Mouse (Mus musculus) lung, embryonic 15.5 days (tissue): Measurements from ENCODE around the gene Tmco5b. TPM values are rescaled to one million over a fixed set of nuclear protein-coding genes. Genes with fewer than 3 reads are reported as not detected.
A peak's percentile ranks its signal among the peaks of the same experiment; 100 is the strongest.

Experiments
- ATAC-seq: fragments of 200-750 bp; cut with Nextera tagmentation; 2 replicates; pipeline ENCODE4 v1.8.0; 2017; ENCODE audit warnings: moderate number of reproducible peaks, borderline replicate concordance; ENCODE audit not compliant: low FRiP score, low TSS enrichment; ENCODE audit errors: extremely low read depth
- H3K27ac ChIP-seq: fragments of 300-500 bp; sonication (generic); 2 replicates; pipeline ENCODE4 v1.5.1; 2015; ENCODE audit warnings: moderate library complexity, mild to moderate bottlenecking, inconsistent platforms
- H3K27me3 ChIP-seq: fragments of 300-500 bp; sonication (generic); 2 replicates; pipeline ENCODE4 v1.6.1; 2015; ENCODE audit warnings: inconsistent platforms
- H3K36me3 ChIP-seq: fragments of 300-500 bp; sonication (generic); 2 replicates; pipeline ENCODE4 v1.6.1; 2015; ENCODE audit warnings: inconsistent platforms
- H3K4me1 ChIP-seq: fragments of 300-500 bp; sonication (generic); 2 replicates; pipeline ENCODE4 v1.6.1; 2015; ENCODE audit warnings: inconsistent platforms
- H3K4me2 ChIP-seq: fragments of 300-500 bp; sonication (generic); 2 replicates; pipeline ENCODE4 v1.6.1; 2015; ENCODE audit warnings: inconsistent platforms, mild to moderate bottlenecking, moderate library complexity
- H3K4me3 ChIP-seq: fragments of 300-500 bp; sonication (generic); 2 replicates; pipeline ENCODE4 v1.5.1; 2015; ENCODE audit warnings: mild to moderate bottlenecking, inconsistent platforms
- H3K9ac ChIP-seq: fragments of 300-500 bp; sonication (generic); 2 replicates; pipeline ENCODE4 v1.6.1; 2015; ENCODE audit warnings: inconsistent platforms
- H3K9me3 ChIP-seq: fragments of 300-500 bp; sonication (generic); 2 replicates; pipeline ENCODE4 v1.6.1; 2016; ENCODE audit warnings: inconsistent platforms
- WGBS: fragments of 180-500 bp; shearing (Covaris S2); methylation state at CpG from one replicate; pipeline ENCODE4 v1.1.7; 2015; 5-methylcytosine and 5-hydroxymethylcytosine counted together
- polyA plus RNA-seq: library from polyadenylated mRNA; unstranded; fragments of >200 nt; fragmentation: Nextera tagmentation; extraction: Ambion mirVana; gene quantifications from 2 replicates; pipeline ENCODE4 v1.2.1, GENCODE M21; 2015

Gene Tmco5b
- not detected in 2 replicates for polyA plus RNA-seq

DNA sequence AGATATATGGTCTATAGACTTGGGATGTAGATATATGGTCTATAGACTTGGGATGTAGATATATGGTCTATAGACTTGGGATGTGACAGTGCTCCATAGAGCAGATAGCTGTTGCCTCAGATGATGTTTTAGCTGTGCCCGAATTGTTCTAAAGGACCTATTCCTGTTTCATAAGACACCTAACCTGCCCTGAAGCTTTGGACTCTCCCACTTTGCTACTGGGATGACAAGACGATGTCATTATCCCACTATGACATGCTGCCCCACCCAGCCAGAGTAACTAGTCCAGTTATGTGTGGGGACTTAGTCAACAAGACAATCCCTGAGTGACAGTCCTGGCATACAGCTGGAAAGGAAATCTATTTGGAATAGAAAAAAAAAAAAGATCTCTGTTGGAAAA, at the start of gene Tmco5b:
Gene Tmco5b (plus strand): TSS at position 301 of the 400 bp plus-strand sequence.
- H3K27ac ChIP-seq, result no peak within 1 kb of the TSS
- H3K27me3 ChIP-seq, result no peaks in the 10 kb centered on the region
- H3K4me1 ChIP-seq, result no peaks in the 10 kb centered on the region
- H3K9me3 ChIP-seq, result no peaks in the 10 kb centered on the region
- H3K4me2 ChIP-seq, result no peak within 1 kb of the TSS
- H3K9ac ChIP-seq, result no peak within 1 kb of the TSS
- 81% methylated on average over 2 of the region's 2 CpGs for WGBS
- no peak for ATAC-seq
- no peaks in the 10 kb centered on the region for H3K36me3 ChIP-seq
- no peak within 1 kb of the TSS for H3K4me3 ChIP-seq

DNA sequence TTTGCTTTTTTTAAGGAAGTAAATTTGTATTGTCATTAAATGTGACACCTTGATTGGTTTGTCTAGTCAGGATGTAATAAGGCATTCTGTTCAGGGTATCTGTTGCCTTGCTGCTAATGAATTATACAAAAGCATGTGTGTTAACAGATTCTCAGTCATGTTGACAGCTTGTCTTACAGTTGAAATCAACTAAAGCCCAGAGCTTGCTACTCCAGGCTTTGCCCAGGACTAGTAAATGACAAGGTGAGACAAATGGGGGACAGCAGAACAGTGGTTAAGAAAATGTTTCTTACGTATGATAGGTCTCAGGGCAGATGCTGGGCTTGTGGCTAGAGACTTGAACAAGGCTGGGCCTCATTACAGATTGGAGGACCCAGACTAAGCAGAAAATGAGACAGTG, 48.5 kb upstream of the Tmco5b start:
- H3K27me3 ChIP-seq, result no peaks in the 10 kb centered on the region
- H3K36me3 ChIP-seq, result no peaks in the 10 kb centered on the region
- no peak overlapping the region for H3K9ac ChIP-seq
- H3K9me3 ChIP-seq, result no peaks in the 10 kb centered on the region
- H3K4me1 ChIP-seq, result no peaks in the 10 kb centered on the region
- H3K4me3 ChIP-seq, result no peak overlapping the region
- WGBS, result 58% methylated on average over 1 of the region's 1 CpGs
- H3K4me2 ChIP-seq, result no peak overlapping the region
- H3K27ac ChIP-seq, result no peak overlapping the region
- no peak for ATAC-seq

DNA sequence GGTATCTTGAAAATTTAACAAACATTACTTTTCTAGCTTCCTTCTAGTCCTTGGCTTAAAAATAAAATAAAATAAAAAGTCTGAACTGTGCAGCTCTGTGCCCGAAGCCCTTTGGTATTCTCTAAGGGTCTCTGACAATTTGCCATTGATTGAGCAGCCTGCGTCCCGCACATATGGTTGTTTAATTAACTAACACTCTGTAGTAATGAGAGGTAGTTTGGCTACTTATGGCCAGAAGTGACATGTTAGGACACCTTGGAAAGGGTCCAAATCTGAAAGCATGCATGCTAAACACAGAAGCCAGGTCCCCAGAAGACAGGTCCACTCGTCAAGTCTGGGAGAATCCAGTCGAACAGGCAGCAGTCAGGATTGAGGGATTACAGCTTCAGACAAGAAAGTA, 46.7 kb upstream of the Tmco5b start:
- Histone ChIP-seq H3K4me3 (no peak overlapping the region), H3K9ac (no peak overlapping the region), H3K36me3 (no peaks in the 10 kb centered on the region), H3K4me2 (no peak overlapping the region), H3K27me3 (no peaks in the 10 kb centered on the region), H3K9me3 (no peaks in the 10 kb centered on the region), H3K27ac (no peak overlapping the region), H3K4me1 (no peaks in the 10 kb centered on the region)
- WGBS, result 42% methylated on average over 5 of the region's 5 CpGs
- ATAC-seq, result no peak

DNA sequence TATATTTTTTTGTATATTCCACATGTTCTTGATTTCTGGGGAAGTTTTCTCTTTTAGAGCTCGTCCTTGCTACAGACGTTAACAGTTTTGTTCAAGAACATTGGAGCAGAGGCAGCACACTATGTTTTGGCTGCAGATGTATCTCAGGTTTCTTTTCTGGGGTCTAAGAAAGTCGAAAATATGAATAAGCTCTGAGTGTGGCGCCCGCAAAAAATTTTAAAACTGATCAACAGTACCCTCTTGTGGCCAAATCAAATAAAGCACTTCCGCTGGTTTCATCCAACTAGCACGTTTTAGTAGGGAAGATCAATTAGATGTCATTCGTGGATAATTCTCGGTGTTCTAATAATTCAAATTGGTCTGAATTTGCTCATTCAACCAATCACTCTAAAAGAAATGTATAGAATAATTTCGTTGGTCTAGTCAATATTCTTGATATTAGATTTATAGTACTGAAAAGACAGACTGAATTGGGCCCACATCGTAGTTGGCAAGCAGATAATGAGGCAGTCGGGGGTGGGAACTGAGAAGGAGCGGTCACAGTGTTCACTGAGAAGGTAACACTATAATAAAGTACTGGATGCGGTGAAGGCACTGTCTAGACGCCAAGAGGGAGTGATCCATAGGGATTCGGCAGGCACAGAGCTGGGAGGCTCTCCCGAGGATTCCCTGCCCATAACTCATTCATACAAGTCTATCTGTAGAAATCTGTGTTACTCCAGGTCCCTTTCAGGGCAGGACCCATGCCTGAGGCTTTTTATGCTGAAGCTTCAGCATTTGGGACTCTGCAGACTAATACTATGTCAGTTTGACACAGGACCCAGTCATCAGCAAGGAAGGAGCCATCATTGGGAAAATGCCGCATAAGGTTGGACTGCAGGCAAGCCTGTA, 17.1 kb downstream of the Tmco5b start:
- Histone ChIP-seq H3K4me1 (no peaks in the 10 kb centered on the region), H3K4me2 (peak overlapping the region; percentile 19; the same call in 1 of the 2 replicates), H3K9ac (peak overlapping the region; percentile 24; the same call in 1 of the 2 replicates), H3K9me3 (no peaks in the 10 kb centered on the region), H3K4me3 (no peak overlapping the region), H3K27me3 (no peaks in the 10 kb centered on the region), H3K27ac (no peak overlapping the region), H3K36me3 (no peaks in the 10 kb centered on the region)
- WGBS, result 35% methylated on average over 18 of the region's 18 CpGs
- ATAC-seq, result 0 out of 2 replicates have a peak, but pooled peaks have one; percentile 11

DNA sequence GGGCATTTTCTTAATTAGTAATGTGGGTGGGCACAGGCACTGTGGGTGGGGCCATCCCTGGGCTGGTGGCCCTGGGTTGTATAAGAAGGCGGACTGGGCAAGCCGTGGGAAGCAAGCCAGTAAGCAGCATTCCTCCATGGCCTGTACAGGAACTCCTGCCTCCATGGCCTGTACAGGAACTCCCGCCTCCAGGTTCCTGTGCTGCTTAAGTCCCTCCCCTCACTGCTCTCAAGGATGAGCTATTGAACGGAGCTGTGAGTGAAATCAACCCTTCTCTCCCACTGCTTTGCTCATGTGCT, 17.7 kb downstream of the Tmco5b start:
- no peaks in the 10 kb centered on the region for H3K4me1 ChIP-seq
- peak; percentile 31; the same call in 1 of the 2 replicates for ATAC-seq
- H3K27ac ChIP-seq, result no peak overlapping the region
- H3K36me3 ChIP-seq, result no peaks in the 10 kb centered on the region
- no peak overlapping the region for H3K4me3 ChIP-seq
- H3K9ac ChIP-seq, result no peak overlapping the region
- no peak overlapping the region for H3K4me2 ChIP-seq
- H3K27me3 ChIP-seq, result no peaks in the 10 kb centered on the region
- 57% methylated on average over 4 of the region's 4 CpGs for WGBS
- H3K9me3 ChIP-seq, result no peaks in the 10 kb centered on the region

DNA sequence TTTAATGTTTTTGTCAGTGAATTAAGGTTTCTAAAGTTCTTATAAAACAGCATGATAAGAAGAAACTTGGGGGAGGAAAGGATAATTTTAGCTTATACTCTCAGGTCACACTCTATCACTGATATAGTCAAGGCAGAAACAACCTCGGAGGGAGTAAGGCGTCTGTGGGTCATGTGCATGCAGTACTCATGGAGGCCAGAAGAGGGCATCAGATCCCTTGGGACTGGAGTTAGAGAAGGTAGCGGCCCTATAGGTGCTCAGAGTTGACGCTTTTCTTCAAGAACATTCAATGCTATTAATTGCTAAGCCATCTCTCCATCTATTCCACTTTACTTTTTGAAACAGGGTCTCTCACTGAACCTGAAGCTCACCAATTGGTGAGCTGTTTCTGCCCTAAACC, 19.8 kb downstream of the Tmco5b start:
- Histone ChIP-seq H3K27ac (no peak overlapping the region), H3K9me3 (no peaks in the 10 kb centered on the region), H3K4me2 (no peak overlapping the region), H3K27me3 (no peaks in the 10 kb centered on the region), H3K4me1 (no peaks in the 10 kb centered on the region), H3K4me3 (no peak overlapping the region), H3K36me3 (no peaks in the 10 kb centered on the region), H3K9ac (no peak overlapping the region)
- 4% methylated on average over 4 of the region's 4 CpGs for WGBS
- ATAC-seq, result no peak

DNA sequence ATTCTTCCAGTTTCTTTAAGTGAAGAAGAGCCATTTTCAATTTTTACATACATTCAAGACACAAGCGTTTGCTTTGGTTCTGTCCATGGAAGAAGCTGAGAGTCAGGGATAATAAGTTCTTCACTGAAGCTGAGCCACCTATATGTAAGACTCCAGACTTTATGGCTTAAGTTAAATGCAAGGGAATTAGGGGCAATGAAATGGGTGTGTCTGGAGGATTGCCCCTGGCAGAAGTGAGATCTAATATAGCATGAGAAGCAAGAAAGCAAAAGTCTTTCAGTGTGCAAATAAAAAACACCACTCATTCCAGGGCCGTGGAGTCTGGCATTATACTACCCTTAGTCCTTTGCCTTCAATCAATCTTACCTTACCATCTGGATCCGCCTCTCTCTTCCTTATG, 25.7 kb downstream of the Tmco5b start:
- Histone ChIP-seq H3K4me1 (no peaks in the 10 kb centered on the region), H3K4me3 (no peak overlapping the region), H3K36me3 (no peaks in the 10 kb centered on the region), H3K27me3 (no peaks in the 10 kb centered on the region), H3K27ac (no peak overlapping the region), H3K9ac (no peak overlapping the region), H3K4me2 (no peak overlapping the region), H3K9me3 (no peaks in the 10 kb centered on the region)
- ATAC-seq, result no peak
- WGBS, result 67% methylated on average over 3 of the region's 3 CpGs

DNA sequence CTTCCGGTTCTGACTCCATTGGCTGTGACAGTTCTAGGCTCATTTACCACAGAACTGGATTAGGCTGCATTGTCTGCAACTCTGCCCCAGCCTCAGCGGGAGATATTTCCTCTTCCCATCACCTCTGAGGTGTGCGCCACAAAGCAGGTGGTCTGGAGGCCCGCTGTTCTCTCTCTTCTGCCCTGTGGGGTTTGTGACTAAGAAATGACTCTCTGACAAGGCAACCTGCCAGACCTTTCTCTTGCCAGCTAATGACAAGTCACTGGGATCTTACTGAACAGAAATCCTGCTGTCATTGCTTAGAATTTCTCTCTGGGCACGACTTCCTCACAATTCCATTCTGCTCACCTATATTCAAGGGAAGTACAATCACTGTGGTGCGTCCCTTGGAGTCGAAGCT, 37.5 kb downstream of the Tmco5b start:
- H3K27ac ChIP-seq, result no peak overlapping the region
- no peak overlapping the region for H3K4me2 ChIP-seq
- no peak overlapping the region for H3K9ac ChIP-seq
- no peak overlapping the region for H3K4me3 ChIP-seq
- H3K27me3 ChIP-seq, result peaks cover 3% of the 10 kb centered on the region; the same call in 1 of the 2 replicates
- H3K36me3 ChIP-seq, result no peaks in the 10 kb centered on the region
- ATAC-seq, result no peak
- peaks cover 8% of the 10 kb centered on the region for H3K4me1 ChIP-seq
- WGBS, result 39% methylated on average over 7 of the region's 7 CpGs
- H3K9me3 ChIP-seq, result no peaks in the 10 kb centered on the region

DNA sequence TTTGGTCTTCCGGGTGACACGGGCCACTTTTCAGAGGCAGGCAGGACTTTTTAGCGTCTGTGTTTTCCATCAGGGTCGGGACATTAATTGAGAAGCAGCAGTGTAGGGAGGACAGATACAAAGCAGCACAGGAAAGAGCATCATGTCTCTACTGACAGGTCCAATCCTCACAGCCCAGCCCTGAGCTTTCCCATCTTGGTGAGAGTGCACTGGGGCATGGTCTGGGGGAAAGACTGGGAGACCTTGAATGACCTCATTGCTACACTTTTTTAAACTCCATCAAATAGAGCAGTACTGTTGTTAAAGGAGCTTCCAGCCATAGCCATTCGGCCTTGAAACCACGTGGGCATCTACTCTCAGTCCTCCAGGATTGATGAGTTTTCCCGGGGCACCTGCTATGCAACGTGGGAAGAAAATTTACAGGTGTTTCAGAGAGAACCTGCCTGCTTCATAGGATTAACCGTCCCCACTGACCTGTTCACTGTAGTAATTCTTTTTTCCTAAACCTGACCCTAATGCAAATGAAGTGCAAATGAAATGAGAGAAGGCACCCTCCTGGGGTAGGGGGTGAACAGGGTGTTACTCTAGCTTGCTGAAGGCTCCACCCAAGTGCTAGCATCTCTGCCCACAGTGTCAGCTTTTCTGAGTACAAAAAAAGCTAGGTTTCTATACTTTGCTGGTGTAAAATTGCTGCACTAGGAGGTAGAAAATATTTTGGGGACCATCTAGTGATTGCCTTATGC, 48.4 kb downstream of the Tmco5b start:
- WGBS, result 45% methylated on average over 9 of the region's 9 CpGs

DNA sequence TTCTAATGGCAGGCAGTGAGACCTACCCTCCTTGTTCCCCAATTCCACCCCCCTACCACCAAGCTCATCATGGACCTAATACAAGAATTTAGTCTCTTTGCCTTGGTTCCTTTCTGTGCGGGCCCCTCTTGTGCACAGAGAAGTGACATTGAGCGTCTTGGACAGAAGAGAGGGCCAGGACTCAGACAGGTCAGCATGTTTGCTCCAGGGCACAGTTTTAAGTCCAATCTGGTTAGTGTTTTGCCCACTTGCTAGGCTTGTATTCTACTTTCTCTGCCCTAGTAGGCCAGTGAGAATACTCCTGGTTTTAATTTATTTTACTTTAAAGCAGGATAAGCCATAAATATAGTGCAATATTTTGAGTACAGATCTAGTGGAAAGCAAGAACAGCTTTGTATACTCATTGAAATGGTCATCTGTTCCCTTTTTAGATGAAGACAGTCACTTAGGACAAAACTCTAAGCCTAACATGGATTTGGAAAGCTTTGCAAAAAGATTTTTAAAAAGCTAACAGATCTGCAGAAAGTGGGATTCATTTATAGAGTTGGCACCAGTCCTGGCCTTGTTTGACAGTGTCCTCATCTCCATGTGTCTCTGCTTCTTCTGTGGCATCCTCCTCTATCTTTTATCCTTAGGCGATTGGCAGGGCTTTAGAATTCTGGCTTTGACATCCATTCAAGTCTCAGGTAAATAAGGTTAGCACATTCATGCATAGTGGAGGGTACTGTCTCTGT, 50.2 kb downstream of the Tmco5b start:
- H3K27ac ChIP-seq, result no peak overlapping the region
- no peak for ATAC-seq
- H3K4me3 ChIP-seq, result no peak overlapping the region
- H3K27me3 ChIP-seq, result no peaks in the 10 kb centered on the region
- no peaks in the 10 kb centered on the region for H3K4me1 ChIP-seq
- H3K36me3 ChIP-seq, result no peaks in the 10 kb centered on the region
- H3K4me2 ChIP-seq, result no peak overlapping the region
- H3K9ac ChIP-seq, result no peak overlapping the region
- no peaks in the 10 kb centered on the region for H3K9me3 ChIP-seq
- WGBS, result 83% methylated on average over 3 of the region's 3 CpGs

More for the DNA sequence above, 48.4 kb downstream of the Tmco5b start:
- no peak for ATAC-seq
- H3K36me3 ChIP-seq, result no peaks in the 10 kb centered on the region
- H3K27ac ChIP-seq, result no peak overlapping the region
- no peaks in the 10 kb centered on the region for H3K4me1 ChIP-seq
- peaks cover 4% of the 10 kb centered on the region; the same call in 1 of the 2 replicates for H3K27me3 ChIP-seq
- H3K4me2 ChIP-seq, result no peak overlapping the region
- H3K9ac ChIP-seq, result no peak overlapping the region
- no peaks in the 10 kb centered on the region for H3K9me3 ChIP-seq
- no peak overlapping the region for H3K4me3 ChIP-seq

DNA sequence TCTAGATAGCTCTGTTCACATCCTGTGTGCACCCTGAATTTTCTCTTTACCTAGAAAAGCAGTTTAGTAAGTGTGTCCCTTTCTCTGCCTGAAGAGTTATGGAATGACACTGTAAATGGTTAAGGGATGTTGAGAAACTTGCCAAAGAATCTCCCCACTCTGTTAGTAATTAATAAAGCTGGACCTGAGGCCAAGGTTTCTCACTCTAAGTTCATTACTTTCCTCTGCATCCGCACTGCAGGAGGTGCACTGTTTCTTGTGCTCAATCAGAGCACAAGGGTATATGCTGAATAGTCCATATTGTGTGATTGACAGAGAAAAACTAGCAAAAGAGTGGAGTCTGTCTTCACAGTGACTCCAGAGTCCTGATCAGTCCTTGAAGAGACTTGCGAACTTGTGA, 59.0 kb downstream of the Tmco5b start:
- H3K4me1 ChIP-seq, result no peaks in the 10 kb centered on the region
- 79% methylated on average over 2 of the region's 2 CpGs for WGBS
- H3K4me2 ChIP-seq, result no peak overlapping the region
- H3K9me3 ChIP-seq, result no peaks in the 10 kb centered on the region
- no peak for ATAC-seq
- no peak overlapping the region for H3K4me3 ChIP-seq
- H3K27ac ChIP-seq, result no peak overlapping the region
- H3K36me3 ChIP-seq, result no peaks in the 10 kb centered on the region
- H3K27me3 ChIP-seq, result no peaks in the 10 kb centered on the region
- no peak overlapping the region for H3K9ac ChIP-seq
